Mouse (Mus musculus) liver, embryonic 12.5 days (tissue): Measurements from ENCODE around the gene Hoxa13. TPM values are rescaled to one million over a fixed set of nuclear protein-coding genes. Genes with fewer than 3 reads are reported as not detected.

Experiments used
- ATAC-seq: fragments of 200-750 bp; cut with Nextera tagmentation; 2 replicates; pipeline ENCODE4 v1.8.0; 2017; ENCODE audit warnings: moderate number of reproducible peaks, mild to moderate bottlenecking, moderate library complexity
- H3K27ac ChIP-seq: fragments of 300-500 bp; sonication (generic); 2 replicates; pipeline ENCODE4 v1.5.1; 2016; ENCODE audit warnings: mild to moderate bottlenecking
- H3K27me3 ChIP-seq: fragments of 300-500 bp; sonication (generic); replicated peaks from 2 replicates; pipeline ENCODE4 v1.6.1; 2016; ENCODE audit warnings: mild to moderate bottlenecking, moderate library complexity
- H3K36me3 ChIP-seq: fragments of 300-500 bp; sonication (generic); 2 replicates; pipeline ENCODE4 v1.6.1; 2016; ENCODE audit warnings: mild to moderate bottlenecking, moderate library complexity
- H3K4me1 ChIP-seq: fragments of 300-500 bp; sonication (generic); 2 replicates; pipeline ENCODE4 v1.6.1; 2016
- H3K4me2 ChIP-seq: fragments of 300-500 bp; sonication (generic); 2 replicates; pipeline ENCODE4 v1.6.1; 2016; ENCODE audit warnings: mild to moderate bottlenecking, moderate library complexity
- H3K4me3 ChIP-seq: fragments of 300-500 bp; sonication (generic); 2 replicates; pipeline ENCODE4 v1.5.1; 2016; ENCODE audit warnings: mild to moderate bottlenecking, moderate library complexity
- H3K9ac ChIP-seq: fragments of 300-500 bp; sonication (generic); 2 replicates; pipeline ENCODE4 v1.6.1; 2016; ENCODE audit warnings: mild to moderate bottlenecking, moderate library complexity
- H3K9me3 ChIP-seq: fragments of 300-500 bp; sonication (generic); replicated peaks from 2 replicates; pipeline ENCODE4 v1.6.1; 2016; ENCODE audit warnings: mild to moderate bottlenecking, moderate library complexity
- WGBS: fragments of 180-500 bp; shearing (Covaris S2); methylation state at CpG from one replicate; pipeline ENCODE4 v1.1.7; 2016; ENCODE audit not compliant: insufficient replicate concordance; 5-methylcytosine and 5-hydroxymethylcytosine counted together
- polyA plus RNA-seq: library from polyadenylated mRNA; unstranded; fragments of >200 nt; fragmentation: Nextera tagmentation; extraction: Ambion mirVana; gene quantifications from 2 replicates; pipeline ENCODE4 v1.2.1, GENCODE M21; 2016

Gene Hoxa13
- polyA plus RNA-seq, 1 experiment from 2014 or later, result not detected

- Histone ChIP-seq H3K4me3 (no peak within 1 kb of the TSS), H3K27me3 (peaks cover 98% of the 10 kb centered on the region), H3K4me1 (peaks cover 7% of the 10 kb centered on the region; the same call in 1 of the 2 replicates), H3K9me3 (no peaks in the 10 kb centered on the region), H3K9ac (no peak within 1 kb of the TSS), H3K36me3 (no peaks in the 10 kb centered on the region), H3K4me2 (no peak within 1 kb of the TSS), H3K27ac (no peak within 1 kb of the TSS)
- no peak for ATAC-seq
- 3% methylated on average over 20 of the region's 20 CpGs for WGBS
Observed at GRCm38 (mm10) chr6:52245757-52246142, 14.9 kb downstream of the Hoxa13 start, which contains the start of gene Hoxa11. TSS of gene Hoxa11 (minus strand) at chr6:52245810.

GRCm38 (mm10) chr6:52245040-52245756 lies 15.5 kb downstream of the Hoxa13 start:
- Histone ChIP-seq H3K27me3 (peaks cover 98% of the 10 kb centered on the region), H3K36me3 (no peaks in the 10 kb centered on the region), H3K4me1 (peaks cover 7% of the 10 kb centered on the region; the same call in 1 of the 2 replicates), H3K27ac (no peak overlapping the region), H3K4me3 (no peak overlapping the region), H3K4me2 (no peak overlapping the region), H3K9me3 (no peaks in the 10 kb centered on the region), H3K9ac (no peak overlapping the region)
- ATAC-seq, result no peak
- WGBS, result 1% methylated on average over 71 of the region's 71 CpGs

- no peak overlapping the region for H3K4me3 ChIP-seq
- peaks cover 7% of the 10 kb centered on the region; the same call in 1 of the 2 replicates for H3K4me1 ChIP-seq
- H3K9me3 ChIP-seq, result no peaks in the 10 kb centered on the region
- no peak overlapping the region for H3K9ac ChIP-seq
- H3K27ac ChIP-seq, result no peak overlapping the region
- no peak for ATAC-seq
- 2% methylated on average over 23 of the region's 23 CpGs for WGBS
- H3K27me3 ChIP-seq, result peaks cover 98% of the 10 kb centered on the region
- no peak overlapping the region for H3K4me2 ChIP-seq
- no peaks in the 10 kb centered on the region for H3K36me3 ChIP-seq
Observed at GRCm38 (mm10) chr6:52244471-52245039, 16.1 kb downstream of the Hoxa13 start.

- no peak overlapping the region for H3K9ac ChIP-seq
- peaks cover 98% of the 10 kb centered on the region for H3K27me3 ChIP-seq
- H3K4me3 ChIP-seq, result no peak overlapping the region
- no peaks in the 10 kb centered on the region for H3K36me3 ChIP-seq
- no peaks in the 10 kb centered on the region for H3K9me3 ChIP-seq
- H3K4me2 ChIP-seq, result no peak overlapping the region
- no peak overlapping the region for H3K27ac ChIP-seq
- H3K4me1 ChIP-seq, result peaks cover 7% of the 10 kb centered on the region; the same call in 1 of the 2 replicates
- ATAC-seq, result no peak
- WGBS, result 1% methylated on average over 12 of the region's 12 CpGs
Observed at GRCm38 (mm10) chr6:52243681-52244121, 17.0 kb downstream of the Hoxa13 start.

GRCm38 (mm10) chr6:52242801-52243332 lies 17.8 kb downstream of the Hoxa13 start:
- WGBS, result 8% methylated on average over 4 of the region's 4 CpGs
- H3K9ac ChIP-seq, result no peak overlapping the region
- no peak for ATAC-seq
- H3K4me1 ChIP-seq, result peaks cover 7% of the 10 kb centered on the region; the same call in 1 of the 2 replicates
- no peak overlapping the region for H3K4me2 ChIP-seq
- H3K9me3 ChIP-seq, result no peaks in the 10 kb centered on the region
- no peak overlapping the region for H3K4me3 ChIP-seq
- H3K27ac ChIP-seq, result no peak overlapping the region
- H3K36me3 ChIP-seq, result no peaks in the 10 kb centered on the region
- peaks cover 98% of the 10 kb centered on the region for H3K27me3 ChIP-seq

- no peaks in the 10 kb centered on the region for H3K36me3 ChIP-seq
- no peak overlapping the region for H3K9ac ChIP-seq
- 4% methylated on average over 9 of the region's 9 CpGs for WGBS
- ATAC-seq, result no peak
- H3K9me3 ChIP-seq, result no peaks in the 10 kb centered on the region
- H3K27me3 ChIP-seq, result peaks cover 99% of the 10 kb centered on the region
- no peak overlapping the region for H3K4me3 ChIP-seq
- H3K27ac ChIP-seq, result no peak overlapping the region
- peaks cover 7% of the 10 kb centered on the region; the same call in 1 of the 2 replicates for H3K4me1 ChIP-seq
- H3K4me2 ChIP-seq, result no peak overlapping the region
Observed at GRCm38 (mm10) chr6:52241001-52241621, 19.6 kb downstream of the Hoxa13 start.

- Histone ChIP-seq H3K9ac (no peak within 1 kb of the TSS), H3K9me3 (no peaks in the 10 kb centered on the region), H3K36me3 (no peaks in the 10 kb centered on the region), H3K4me2 (peak within 1 kb of the TSS; percentile 16; the same call in 1 of the 2 replicates), H3K27ac (no peak within 1 kb of the TSS), H3K4me1 (peaks cover 7% of the 10 kb centered on the region; the same call in 1 of the 2 replicates), H3K4me3 (no peak within 1 kb of the TSS), H3K27me3 (peaks cover 99% of the 10 kb centered on the region)
- WGBS, result 2% methylated on average over 35 of the region's 35 CpGs
- no peak for ATAC-seq
Observed at GRCm38 (mm10) chr6:52240389-52241000, 20.2 kb downstream of the Hoxa13 start, which contains the start of gene Hoxa10. TSS of gene Hoxa10 (minus strand) at chr6:52240854.

GRCm38 (mm10) chr6:52239625-52240388 lies 20.9 kb downstream of the Hoxa13 start:
- Histone ChIP-seq H3K4me2 (peak overlapping the region; percentile 16; the same call in 1 of the 2 replicates), H3K4me1 (0 out of 2 replicates have a peak, but pooled peaks cover under 1% of the 10 kb centered on the region), H3K4me3 (no peak overlapping the region), H3K27me3 (peaks cover 99% of the 10 kb centered on the region), H3K36me3 (no peaks in the 10 kb centered on the region), H3K9me3 (no peaks in the 10 kb centered on the region), H3K9ac (no peak overlapping the region), H3K27ac (no peak overlapping the region)
- ATAC-seq, result no peak
- WGBS, result 4% methylated on average over 30 of the region's 30 CpGs

- Histone ChIP-seq H3K9me3 (no peaks in the 10 kb centered on the region), H3K4me2 (no peak overlapping the region), H3K36me3 (no peaks in the 10 kb centered on the region), H3K27ac (no peak overlapping the region), H3K9ac (no peak overlapping the region), H3K27me3 (peaks cover 99% of the 10 kb centered on the region), H3K4me1 (no peaks in the 10 kb centered on the region), H3K4me3 (no peak overlapping the region)
- WGBS, result 6% methylated on average over 7 of the region's 7 CpGs
- ATAC-seq, result no peak
Observed at GRCm38 (mm10) chr6:52238976-52239375, 21.7 kb downstream of the Hoxa13 start.

- no peak overlapping the region for H3K9ac ChIP-seq
- peaks cover 99% of the 10 kb centered on the region for H3K27me3 ChIP-seq
- no peaks in the 10 kb centered on the region for H3K36me3 ChIP-seq
- 6% methylated on average over 7 of the region's 7 CpGs for WGBS
- no peak overlapping the region for H3K27ac ChIP-seq
- H3K4me1 ChIP-seq, result no peaks in the 10 kb centered on the region
- ATAC-seq, result no peak
- no peak overlapping the region for H3K4me2 ChIP-seq
- no peak overlapping the region for H3K4me3 ChIP-seq
- H3K9me3 ChIP-seq, result no peaks in the 10 kb centered on the region
Observed at GRCm38 (mm10) chr6:52238155-52238545, 22.5 kb downstream of the Hoxa13 start.
